Mouse (Mus musculus) hematopoietic multipotent progenitor cell, adult 10-12 weeks (in vitro differentiated cells): ENCODE measurements around the gene Uts2. TPM values are rescaled to one million over a fixed set of nuclear protein-coding genes. Genes with fewer than 3 reads are reported as not detected.

Experiments used
- polyA plus RNA-seq: library from polyadenylated mRNA; stranded (reverse); fragments of >175 nt; gene quantifications from 2 replicates; pipeline ENCODE4 v1.2.3, GENCODE M21; 2012; ENCODE audit warnings: low replicate concordance

The Uts2 gene
- polyA plus RNA-seq: not detected in 2 replicates

GRCm38 (mm10) chr4:150996797-150997196 is at the start of gene Uts2:
Uts2 (plus strand) TSS chr4:150997097.

GRCm38 (mm10) chr4:151044037-151044943 is 47.4 kb downstream of the Uts2 start, which contains the start of gene Per3:
Per3 (minus strand) TSS chr4:151044665.

Other genes with a start within 250 kb of the Uts2 start
- gene Errfi1, start 143.2 kb upstream of the Uts2 start, polyA plus RNA-seq: 1.9 and 4.7 TPM in 2 replicates
- gene Park7, start 82.7 kb upstream of the Uts2 start, polyA plus RNA-seq: 49.7 and 129 TPM in 2 replicates
- 1.9 and 2.9 TPM in 2 replicates for gene Tnfrsf9, start 82.5 kb upstream of the Uts2 start, polyA plus RNA-seq
- gene Per3, start 47.6 kb downstream of the Uts2 start, polyA plus RNA-seq: 3.8 and 9.3 TPM in 2 replicates
- 1.4 and 5.6 TPM in 2 replicates for gene Vamp3, start 60.9 kb downstream of the Uts2 start, polyA plus RNA-seq
- gene Gm13090, start 92.5 kb downstream of the Uts2 start, polyA plus RNA-seq: not detected in 2 replicates